Comparison of ENCODE assay signal across 20 mouse cellular contexts in the genomic region with DNA sequence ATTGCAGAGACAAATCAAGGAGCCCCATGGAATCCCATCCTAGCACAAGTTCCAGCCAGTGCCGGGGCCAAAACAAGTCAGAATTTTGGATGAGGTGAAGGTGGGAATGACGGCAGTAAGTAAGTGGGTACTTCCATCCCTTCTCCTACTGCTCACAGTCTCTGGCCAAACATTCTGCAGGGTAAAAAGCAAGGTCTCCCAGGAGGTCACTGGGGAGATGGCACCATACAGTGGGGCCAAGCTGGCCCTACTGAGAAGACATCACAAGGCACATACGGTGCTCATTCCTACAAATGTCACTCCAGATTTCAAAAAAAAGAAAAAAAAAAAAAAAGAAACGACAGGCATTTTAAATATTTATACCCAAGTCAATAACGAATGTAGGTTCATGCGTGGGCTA.
DNase-seq lines count a peak whose midpoint lies in the region; ATAC-seq lines count a peak whose summit lies in the region.
"Had no signal": no experiment of that assay in that cellular context is flagged by ENCODE, and none has a peak within 500 bp of the region (broad histone marks: within the 10 kb centered on the region; RNA-seq: fewer than 3 reads in every experiment).

No protein-coding gene starts in this region.

- DNase-seq in cerebellum, adult 11 months: no peak
- peak; percentile 74 for DNase-seq in brain, adult 2 months (ENCODE audit: low read depth, low spot score)
- peak; percentile 70 for DNase-seq in cerebellum, adult 9-11 months
- no peak for DNase-seq in natural killer cell, adult 2 months (ENCODE audit: low spot score in 2 of 2)
- DNase-seq in gastrocnemius, postnatal 14 days: no peak
- DNase-seq: adrenal gland, adult 8-10 months; adrenal gland, postnatal 25 days; embryo, embryonic 11 days; gastrocnemius, adult 2 months; gastrocnemius, postnatal 25 days; heart, adult 18-20 months; heart, postnatal 10 days; heart, postnatal 36 days; kidney, adult 11 months; kidney, adult 8-10 months had no signal

- intact Hi-C loops in gastrocnemius, postnatal 14 days (cut with DNase I; ENCODE audit: low total_unique reads): no loop called here

- ATAC-seq in cerebellum, adult (ENCODE audit: insufficient number of reproducible peaks, low FRiP score, low TSS enrichment): peak; percentile 74; the same call in 1 of the 2 replicates
- ATAC-seq: activated CD4-positive, CD25-positive, alpha-beta regulatory T cell, adult 4 months; forebrain, embryonic 15.5 days; hindbrain, embryonic 16.5 days; intestine, embryonic 15.5 days had no signal

Comparison
In these comparisons a context has a peak if more than half of its experiments do, and no peak if none do; other contexts are left out.
1. DNase-seq: peak in brain, adult 2 months (single experiment) and cerebellum, adult 9-11 months (single experiment); none in cerebellum, adult 11 months (single experiment), natural killer cell, adult 2 months (0 of 2) and gastrocnemius, postnatal 14 days (single experiment).